Mouse (Mus musculus) CH12.LX (cell line): ENCODE results near the gene Mamdc2. TPM values are rescaled to one million over a fixed set of nuclear protein-coding genes. Genes with fewer than 3 reads are reported as not detected.
A peak's percentile ranks its signal among the peaks of the same experiment; 100 is the strongest.

Experiments used
- DNase-seq: peaks from one replicate; pipeline ENCODE4 v3.0.0-alpha.2; 2013; ENCODE audit errors: extremely low read depth
- H3K27ac ChIP-seq: 2 replicates; pipeline ENCODE4 v1.5.1; 2012; ENCODE audit warnings: low read depth, mild to moderate bottlenecking, control low read depth, moderate library complexity; ENCODE audit not compliant: insufficient read depth
- H3K27me3 ChIP-seq: replicated peaks from 2 replicates; pipeline ENCODE3; 2012; ENCODE audit warnings: inconsistent platforms
- H3K36me3 ChIP-seq, 2 experiments: replicated peaks in 1 of 2; 2 replicates each; pipeline versions ENCODE3 to v1.6.1; 2012; ENCODE audit warnings: inconsistent platforms in 1 of 2, low read length in 1 of 2, mild to moderate bottlenecking in 1 of 2, mixed read lengths in 1 of 2, moderate library complexity in 1 of 2; ENCODE audit not compliant: control insufficient read depth in 1 of 2, insufficient read depth in 1 of 2
- H3K4me1 ChIP-seq, 2 experiments: 2 replicates each; pipeline ENCODE4 v1.6.1; 2012; ENCODE audit warnings: inconsistent platforms in 1 of 2, moderate library complexity in 1 of 2; ENCODE audit not compliant: insufficient read depth in 2 of 2, control insufficient read depth in 1 of 2
- H3K4me2 ChIP-seq: 2 replicates; pipeline ENCODE4 v1.6.1; 2012; ENCODE audit warnings: low read depth, mild to moderate bottlenecking, control low read depth; ENCODE audit not compliant: poor library complexity, insufficient read depth, severe bottlenecking
- H3K4me3 ChIP-seq, 3 experiments: fragments of 150-350 bp in 1 of 3; sonication (generic) in 1 of 3; replicated peaks in 1 of 3; 2 replicates each; pipeline versions ENCODE3 to v1.5.1; 2011 to 2012; ENCODE audit warnings: low read depth in 2 of 3, low read length in 2 of 3, mild to moderate bottlenecking in 2 of 3, moderate library complexity in 2 of 3, control low read depth in 1 of 3, improper control_type of control experiment in 1 of 3, inconsistent platforms in 1 of 3, mixed read lengths in 1 of 3; ENCODE audit not compliant: poor library complexity in 1 of 3
- H3K79me2 ChIP-seq: replicated peaks from 2 replicates; pipeline ENCODE4 v1.6.1; 2012; ENCODE audit warnings: mild to moderate bottlenecking, moderate library complexity; ENCODE audit not compliant: control insufficient read depth, poor library complexity, insufficient read depth, severe bottlenecking; ENCODE audit errors: extremely low read depth
- H3K9ac ChIP-seq: 2 replicates; pipeline ENCODE4 v1.6.1; 2012; ENCODE audit warnings: low read depth, mild to moderate bottlenecking, control low read depth, moderate library complexity; ENCODE audit not compliant: insufficient read depth
- H3K9me3 ChIP-seq: replicated peaks from 2 replicates; pipeline ENCODE3; 2012; ENCODE audit warnings: low read length, inconsistent platforms, mixed read lengths
- CTCF ChIP-seq, 2 experiments: IDR thresholded peaks in 1 of 2; conservative IDR thresholded peaks in 1 of 2; 2 replicates each; pipeline ENCODE4 v1.5.1; 2011 to 2012; ENCODE audit warnings: low read depth in 2 of 2, low read length in 2 of 2, improper control_type of control experiment in 1 of 2, inconsistent platforms in 1 of 2, mild to moderate bottlenecking in 1 of 2, moderate library complexity in 1 of 2
- E2F4 ChIP-seq: IDR thresholded peaks from 2 replicates; pipeline ENCODE4 v1.6.1; 2011; ENCODE audit warnings: low read depth, low read length, improper control_type of control experiment; ENCODE audit not compliant: insufficient replicate concordance
- KAT2A ChIP-seq: IDR thresholded peaks from 2 replicates; pipeline ENCODE4 v1.6.1; 2012; ENCODE audit warnings: low read length, improper control_type of control experiment, inconsistent platforms; ENCODE audit not compliant: insufficient replicate concordance
- MAFK ChIP-seq: IDR thresholded peaks from 2 replicates; pipeline ENCODE4 v1.6.1; 2011; ENCODE audit warnings: low read length, improper control_type of control experiment; ENCODE audit not compliant: insufficient replicate concordance
- MAZ ChIP-seq: IDR thresholded peaks from 2 replicates; pipeline ENCODE4 v1.6.1; 2012; ENCODE audit warnings: low read depth, mild to moderate bottlenecking, inconsistent platforms, low read length, improper control_type of control experiment, moderate library complexity
- MEF2A ChIP-seq: IDR thresholded peaks from 2 replicates; pipeline ENCODE4 v1.6.1; 2014; ENCODE audit warnings: low read depth, mild to moderate bottlenecking, inconsistent platforms, low read length, improper control_type of control experiment, borderline replicate concordance
- MXI1 ChIP-seq: IDR thresholded peaks from 2 replicates; pipeline ENCODE4 v1.6.1; 2011; ENCODE audit warnings: mild to moderate bottlenecking, low read depth, low read length, improper control_type of control experiment
- MYC ChIP-seq: IDR thresholded peaks from 2 replicates; pipeline ENCODE4 v1.6.1; 2011; ENCODE audit warnings: low read depth, mild to moderate bottlenecking, improper control_type of control experiment, low read length
- PAX5 ChIP-seq: IDR thresholded peaks from 2 replicates; pipeline ENCODE4 v1.6.1; 2012; ENCODE audit warnings: low read length, inconsistent platforms, mixed read lengths
- POLR2A ChIP-seq: IDR thresholded peaks from 2 replicates; pipeline ENCODE4 v1.6.1; 2011; ENCODE audit warnings: low read depth, mild to moderate bottlenecking, improper control_type of control experiment, low read length
- POLR2AphosphoS2 ChIP-seq: IDR thresholded peaks from 2 replicates; pipeline ENCODE4 v1.6.1; 2011; ENCODE audit warnings: low read depth, low read length, improper control_type of control experiment
- RCOR1 ChIP-seq: conservative IDR thresholded peaks from 2 replicates; pipeline ENCODE4 v1.6.1; 2012; ENCODE audit warnings: low read depth, mild to moderate bottlenecking, inconsistent platforms, low read length, improper control_type of control experiment
- SIN3A ChIP-seq: IDR thresholded peaks from 2 replicates; pipeline ENCODE4 v1.6.1; 2012; ENCODE audit warnings: low read length, improper control_type of control experiment, inconsistent platforms
- TCF12 ChIP-seq: IDR thresholded peaks from 2 replicates; pipeline ENCODE4 v1.6.1; 2014; ENCODE audit warnings: low read depth, mild to moderate bottlenecking, inconsistent platforms, low read length, improper control_type of control experiment
- USF1 ChIP-seq: IDR thresholded peaks from 2 replicates; pipeline ENCODE4 v1.6.1; 2014; ENCODE audit warnings: low read depth, mild to moderate bottlenecking, inconsistent platforms, low read length, improper control_type of control experiment
- USF2 ChIP-seq: conservative IDR thresholded peaks from 2 replicates; pipeline ENCODE4 v1.6.1; 2011; ENCODE audit warnings: low read depth, low read length, improper control_type of control experiment
- ZKSCAN1 ChIP-seq: IDR thresholded peaks from 2 replicates; pipeline ENCODE4 v1.6.1; 2012; ENCODE audit warnings: low read depth, inconsistent platforms, low read length, improper control_type of control experiment, borderline replicate concordance
- ZMIZ1 ChIP-seq: IDR thresholded peaks from 2 replicates; pipeline ENCODE4 v1.6.1; 2012; ENCODE audit warnings: low read depth, mild to moderate bottlenecking, inconsistent platforms, low read length, improper control_type of control experiment
- dilution Hi-C: fragments of 300-500 bp; cut with MboI; formaldehyde crosslinking; loops from 2 replicates; pipeline ENCODE4 v1.14.3; 2020; ENCODE audit warnings: low sequenced_read_pairs; ENCODE audit not compliant: extremely low pct_unique_long_range_greater_than_20kb, extremely low pct_ligation_motif_present
- in situ Hi-C: fragments of 300-500 bp; cut with MboI; formaldehyde crosslinking; loops from 3 replicates; pipeline ENCODE4 v1.14.3; 2019; ENCODE audit warnings: low sequenced_read_pairs, low pct_ligation_motif_present, low pct_unique_long_range_greater_than_20kb, mixed read lengths
- polyA plus RNA-seq: library from polyadenylated mRNA; unstranded; fragments of >175 nt; gene quantifications from 2 replicates; pipeline ENCODE4 v1.2.1, GENCODE M21; 2012; ENCODE audit warnings: low read depth; ENCODE audit not compliant: insufficient read length
- total RNA-seq, 2 experiments: library from RNA; depleted of rRNA; stranded (reverse); fragments of 300-350 nt in 1 of 2; fragments of >200 nt in 1 of 2; gene quantifications; 2 replicates each; pipeline ENCODE4 v1.2.3; 2012 to 2014

Mamdc2 gene
- total and polyA plus RNA-seq, 3 experiments = 0.08 to 0.67 (median 0.17) TPM

GRCm38 (mm10) chr19:23357253-23357652 lies 91.0 kb downstream of the Mamdc2 start:
- H3K4me1 ChIP-seq = peaks cover 2 to 22% of the 10 kb centered on the region in 2 experiments; a peak in 3 of 4 replicates
- in situ Hi-C loops = no loop called here

DNA sequence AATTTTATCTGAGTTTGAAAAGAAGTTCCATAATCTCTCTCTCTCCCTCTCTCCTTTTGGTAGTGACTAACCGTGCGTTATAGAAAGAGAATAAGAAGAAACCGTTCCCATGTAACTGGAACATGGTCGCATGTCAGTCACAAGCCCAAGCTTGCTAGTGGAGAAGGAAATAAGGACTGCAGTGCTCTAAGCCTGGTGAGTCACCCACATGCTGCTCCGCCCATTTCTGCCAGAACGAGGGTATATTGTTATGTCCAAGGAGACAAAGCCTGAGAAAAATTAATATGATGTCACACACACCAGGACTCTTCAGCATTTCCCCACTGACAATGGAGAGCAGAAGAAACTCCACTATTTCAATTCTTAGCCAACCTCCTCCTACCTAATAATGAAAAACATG lies 93.5 kb downstream of the Mamdc2 start:
- H3K9me3 ChIP-seq = no peaks in the 10 kb centered on the region
- H3K9ac ChIP-seq = no peak overlapping the region
- no peaks in the 10 kb centered on the region for H3K36me3 ChIP-seq
- TF ChIP-seq CTCF (conservative IDR thresholded peaks at IDR 0.05 in 1 of 2, IDR thresholded peaks at IDR 0.05 in 1 of 2; ENCODE audit: low read depth in 2 of 2, low read length in 2 of 2) (no peak), USF1 (no peak), USF2 (no peak), KAT2A (no peak), ZKSCAN1 (no peak), MAZ (no peak), TCF12 (no peak), POLR2A (no peak), MEF2A (no peak), POLR2AphosphoS2 (no peak), MAFK (no peak), RCOR1 (no peak), PAX5 (no peak), MYC (no peak), E2F4 (no peak), MXI1 (no peak), ZMIZ1 (no peak), SIN3A (no peak)
- H3K4me3 ChIP-seq = no peak overlapping the region
- dilution Hi-C loops (no loop called here), in situ Hi-C loops (no loop called here)
- peaks cover 2 to 36% of the 10 kb centered on the region in 2 experiments; a peak in 3 of 4 replicates for H3K4me1 ChIP-seq
- no peak overlapping the region for H3K27ac ChIP-seq
- peak overlapping the region; percentile 29; the same call in 1 of the 2 replicates for H3K4me2 ChIP-seq
- DNase-seq = peak; percentile 14
- no peaks in the 10 kb centered on the region for H3K79me2 ChIP-seq
- no peaks in the 10 kb centered on the region for H3K27me3 ChIP-seq

More at GRCm38 (mm10) chr19:23357253-23357652, 91.0 kb downstream of the Mamdc2 start:
- no peaks in the 10 kb centered on the region for H3K27me3 ChIP-seq
- TF ChIP-seq MAZ (no peak), ZKSCAN1 (no peak)
- no peaks in the 10 kb centered on the region for H3K79me2 ChIP-seq
- dilution Hi-C loops = no loop called here
- no peaks in the 10 kb centered on the region for H3K9me3 ChIP-seq
- H3K27ac ChIP-seq = no peak overlapping the region
- H3K36me3 ChIP-seq = no peaks in the 10 kb centered on the region
- no peak overlapping the region for H3K4me3 ChIP-seq
- H3K9ac ChIP-seq = no peak overlapping the region
- no peak for DNase-seq
- H3K4me2 ChIP-seq = no peak overlapping the region
